Mouse (Mus musculus): Measurements from ENCODE around the gene Atg9b. TPM values are rescaled to one million over a fixed set of nuclear protein-coding genes. Genes with fewer than 3 reads are reported as not detected.

Gene Atg9b
- polyA plus RNA-seq, 1 experiment: 0.89 TPM

DNA sequence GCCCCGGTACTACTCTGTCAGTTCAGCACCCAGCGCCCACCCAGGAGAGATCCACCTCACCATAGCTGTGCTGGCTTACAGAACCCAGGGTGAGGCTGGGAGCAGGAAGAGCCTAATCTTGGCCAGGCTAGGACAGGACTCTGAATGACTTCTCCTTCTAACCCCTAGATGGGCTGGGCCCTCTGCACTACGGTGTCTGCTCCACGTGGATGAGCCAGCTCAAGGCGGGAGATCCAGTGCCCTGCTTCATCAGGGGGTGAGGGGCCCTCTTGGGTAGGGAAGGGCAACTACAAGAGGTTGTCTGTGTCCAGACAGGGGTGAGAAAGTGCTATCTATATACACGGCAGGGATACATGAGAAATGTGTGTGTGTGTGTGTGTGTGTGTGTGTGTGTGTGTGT is 10.5 kb downstream of the Atg9b start:
- no peak for TF ChIP-seq CTCF (conservative IDR thresholded peaks at IDR 0.05; ENCODE audit: insufficient read depth, insufficient read length, low read depth, low read length)
- TF ChIP-seq POLR2A (IDR thresholded peaks at IDR 0.05; ENCODE audit: low read depth, low read length): no peak
- Histone ChIP-seq H3K4me3 (ENCODE audit: insufficient read depth, low read depth, low read length) (no peak overlapping the region), H3K36me3 (ENCODE audit: control insufficient read depth, insufficient read depth, low read length) (no peaks in the 10 kb centered on the region)

DNA sequence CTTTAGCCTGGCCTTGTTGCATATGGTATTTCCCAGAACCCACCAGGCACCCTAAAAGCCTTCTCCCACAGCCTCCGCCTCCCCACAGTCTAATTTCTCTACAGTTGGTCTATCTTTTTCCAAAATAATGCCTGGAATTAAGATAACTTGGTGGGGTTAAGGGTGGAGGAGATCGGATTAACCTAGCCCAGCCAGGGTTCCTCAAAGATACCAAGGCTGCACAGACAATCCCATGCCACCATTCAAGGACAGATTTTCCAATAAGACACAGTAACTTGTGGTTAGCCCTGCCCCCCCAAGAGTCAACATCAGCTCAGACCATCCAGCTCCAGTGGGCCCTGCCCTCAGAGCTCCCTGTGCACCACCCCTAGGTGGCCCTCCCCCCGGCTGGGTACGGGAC is 11.4 kb downstream of the Atg9b start:
- Histone ChIP-seq H3K4me1 (ENCODE audit: control insufficient read depth, insufficient read depth, low read length) (peaks cover 8% of the 10 kb centered on the region; the same call in 1 of the 2 replicates), H3K4me3 (ENCODE audit: insufficient read depth, low read depth, low read length) (no peak overlapping the region), H3K27ac (ENCODE audit: insufficient read depth, low read depth, low read length) (no peak overlapping the region), H3K27me3 (replicated peaks; ENCODE audit: control insufficient read depth, insufficient read depth, low read length) (no peaks in the 10 kb centered on the region), H3K36me3 (ENCODE audit: control insufficient read depth, insufficient read depth, low read length) (no peaks in the 10 kb centered on the region)
- TF ChIP-seq CTCF (conservative IDR thresholded peaks at IDR 0.05; ENCODE audit: insufficient read depth, insufficient read length, low read depth, low read length) (no peak), POLR2A (IDR thresholded peaks at IDR 0.05; ENCODE audit: low read depth, low read length) (no peak)
- DNase-seq: no peak
- 92% methylated on average over 4 of the region's 4 CpGs for WGBS

More for the DNA sequence above, 10.5 kb downstream of the Atg9b start:
- Histone ChIP-seq H3K27me3 (replicated peaks; ENCODE audit: control insufficient read depth, insufficient read depth, low read length) (no peaks in the 10 kb centered on the region), H3K4me1 (ENCODE audit: control insufficient read depth, insufficient read depth, low read length) (peaks cover 8% of the 10 kb centered on the region; the same call in 1 of the 2 replicates), H3K27ac (ENCODE audit: insufficient read depth, low read depth, low read length) (no peak overlapping the region)
- WGBS: 79% methylated on average over 6 of the region's 6 CpGs
- no peak for DNase-seq

DNA sequence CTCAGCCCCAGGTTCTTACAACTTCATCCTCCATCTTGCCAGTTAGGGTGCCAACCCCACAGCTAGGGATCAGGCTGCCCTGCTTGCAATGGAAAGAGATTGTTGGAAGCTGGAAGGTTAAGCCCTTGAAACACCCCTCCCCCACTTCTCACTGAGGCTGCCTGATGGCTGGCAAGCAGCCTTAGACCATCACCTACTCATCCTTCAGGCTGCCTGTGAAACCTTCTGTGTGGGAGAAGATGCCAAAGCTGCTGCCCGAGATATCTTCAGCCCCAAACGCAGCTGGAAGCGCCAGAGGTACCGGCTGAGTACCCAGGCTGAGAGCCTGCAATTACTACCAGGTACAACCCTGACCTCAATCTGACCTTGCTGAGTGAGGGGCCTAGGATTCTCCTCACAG is 12.4 kb downstream of the Atg9b start:
- H3K4me1 ChIP-seq (ENCODE audit: control insufficient read depth, insufficient read depth, low read length): peaks cover 5% of the 10 kb centered on the region; the same call in 1 of the 2 replicates
- H3K4me3 ChIP-seq (ENCODE audit: insufficient read depth, low read depth, low read length): no peak overlapping the region
- no peaks in the 10 kb centered on the region for H3K27me3 ChIP-seq (replicated peaks; ENCODE audit: control insufficient read depth, insufficient read depth, low read length)
- TF ChIP-seq POLR2A (IDR thresholded peaks at IDR 0.05; ENCODE audit: low read depth, low read length) (no peak), CTCF (conservative IDR thresholded peaks at IDR 0.05; ENCODE audit: insufficient read depth, insufficient read length, low read depth, low read length) (no peak)
- no peak overlapping the region for H3K27ac ChIP-seq (ENCODE audit: insufficient read depth, low read depth, low read length)
- no peak for DNase-seq
- H3K36me3 ChIP-seq (ENCODE audit: control insufficient read depth, insufficient read depth, low read length): no peaks in the 10 kb centered on the region
- WGBS: 79% methylated on average over 4 of the region's 4 CpGs

DNA sequence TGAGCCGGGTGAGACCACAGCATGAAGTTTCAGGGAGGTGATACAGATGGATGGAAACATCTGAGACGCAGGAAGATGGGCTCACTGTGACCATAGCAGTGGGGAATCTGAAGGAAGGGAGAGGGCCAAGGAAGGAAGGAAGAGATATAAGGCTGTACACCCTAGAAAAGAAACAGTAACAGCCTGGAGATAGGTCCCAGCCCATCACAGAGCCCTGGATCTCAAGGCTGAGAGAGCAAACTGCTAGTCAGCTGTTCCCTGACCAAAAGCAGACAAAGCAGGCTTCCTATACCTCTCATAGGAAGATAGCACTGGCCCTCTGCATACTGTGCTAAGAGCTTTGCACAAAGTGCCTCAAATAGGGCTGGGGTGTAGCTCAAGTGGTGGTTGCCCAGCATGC is 13.2 kb downstream of the Atg9b start:
- 89% methylated on average over 2 of the region's 2 CpGs for WGBS
- peaks cover 2% of the 10 kb centered on the region; the same call in 1 of the 2 replicates for H3K4me1 ChIP-seq (ENCODE audit: control insufficient read depth, insufficient read depth, low read length)
- H3K27me3 ChIP-seq (replicated peaks; ENCODE audit: control insufficient read depth, insufficient read depth, low read length): no peaks in the 10 kb centered on the region
- no peak for DNase-seq
- no peak overlapping the region for H3K4me3 ChIP-seq (ENCODE audit: insufficient read depth, low read depth, low read length)
- no peaks in the 10 kb centered on the region for H3K36me3 ChIP-seq (ENCODE audit: control insufficient read depth, insufficient read depth, low read length)
- no peak overlapping the region for H3K27ac ChIP-seq (ENCODE audit: insufficient read depth, low read depth, low read length)
- TF ChIP-seq CTCF (conservative IDR thresholded peaks at IDR 0.05; ENCODE audit: insufficient read depth, insufficient read length, low read depth, low read length) (no peak), POLR2A (IDR thresholded peaks at IDR 0.05; ENCODE audit: low read depth, low read length) (no peak)

DNA sequence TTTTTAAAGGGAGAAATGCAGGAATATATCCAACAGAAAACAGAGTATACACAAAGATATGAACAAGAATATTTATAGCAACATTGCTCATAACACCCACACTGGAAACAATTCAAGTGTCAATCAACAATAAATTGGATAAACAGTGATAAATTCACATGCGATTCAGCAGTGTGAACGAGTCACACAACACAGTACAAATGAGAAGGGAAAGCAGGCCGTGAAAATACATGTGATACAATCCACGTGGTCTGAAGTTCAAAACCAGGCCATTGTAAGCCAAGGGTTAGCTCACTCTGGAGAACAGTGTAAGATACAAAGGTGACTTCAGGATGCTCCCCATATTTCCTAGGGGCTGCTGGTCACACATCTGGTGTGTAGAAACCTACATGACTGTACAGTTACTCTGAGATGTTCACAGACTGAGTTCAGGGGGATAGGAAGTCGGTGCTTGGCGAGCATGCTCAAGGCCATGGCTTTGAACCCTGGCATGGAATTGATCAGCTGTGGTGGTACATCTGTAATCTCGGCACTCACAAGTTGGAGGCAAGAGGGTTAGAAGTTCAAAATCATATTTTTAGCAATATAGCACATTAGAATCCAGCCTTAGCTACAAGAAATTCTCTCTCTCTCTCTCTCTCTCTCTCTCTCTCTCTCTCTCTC is 17.1 kb downstream of the Atg9b start:
- WGBS: 65% methylated on average over 7 of the region's 7 CpGs
- DNase-seq: no peak
- Histone ChIP-seq H3K27ac (ENCODE audit: insufficient read depth, low read depth, low read length) (no peak overlapping the region), H3K36me3 (ENCODE audit: control insufficient read depth, insufficient read depth, low read length) (no peaks in the 10 kb centered on the region), H3K4me1 (ENCODE audit: control insufficient read depth, insufficient read depth, low read length) (no peaks in the 10 kb centered on the region), H3K27me3 (replicated peaks; ENCODE audit: control insufficient read depth, insufficient read depth, low read length) (no peaks in the 10 kb centered on the region), H3K4me3 (ENCODE audit: insufficient read depth, low read depth, low read length) (no peak overlapping the region)
- TF ChIP-seq POLR2A (IDR thresholded peaks at IDR 0.05; ENCODE audit: low read depth, low read length) (no peak), CTCF (conservative IDR thresholded peaks at IDR 0.05; ENCODE audit: insufficient read depth, insufficient read length, low read depth, low read length) (no peak)

DNA sequence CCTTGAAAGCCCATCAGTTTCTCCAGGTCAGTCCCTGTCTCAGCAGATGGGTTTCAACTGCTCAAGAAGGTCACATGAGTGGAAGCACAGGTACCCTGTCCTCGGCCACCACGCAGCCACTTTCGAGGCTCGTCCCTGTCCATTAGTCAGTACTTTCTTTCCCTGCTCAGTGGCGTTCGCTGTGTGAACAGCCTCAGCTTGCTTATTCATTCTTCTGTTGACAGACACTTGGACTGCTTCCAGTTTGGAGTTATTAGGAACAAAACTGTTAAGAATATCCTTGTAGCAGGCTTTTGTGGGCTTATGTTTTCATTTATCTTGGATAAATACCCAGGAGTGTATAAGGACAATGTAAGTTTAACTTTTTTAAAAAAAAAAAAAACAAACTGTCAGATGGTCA is 17.7 kb downstream of the Atg9b start:
- Histone ChIP-seq H3K4me3 (ENCODE audit: insufficient read depth, low read depth, low read length) (no peak overlapping the region), H3K4me1 (ENCODE audit: control insufficient read depth, insufficient read depth, low read length) (no peaks in the 10 kb centered on the region), H3K36me3 (ENCODE audit: control insufficient read depth, insufficient read depth, low read length) (no peaks in the 10 kb centered on the region), H3K27me3 (replicated peaks; ENCODE audit: control insufficient read depth, insufficient read depth, low read length) (no peaks in the 10 kb centered on the region), H3K27ac (ENCODE audit: insufficient read depth, low read depth, low read length) (no peak overlapping the region)
- DNase-seq: peak; percentile 12
- TF ChIP-seq POLR2A (IDR thresholded peaks at IDR 0.05; ENCODE audit: low read depth, low read length) (no peak), CTCF (conservative IDR thresholded peaks at IDR 0.05; ENCODE audit: insufficient read depth, insufficient read length, low read depth, low read length) (no peak)
- 46% methylated on average over 6 of the region's 6 CpGs for WGBS

DNA sequence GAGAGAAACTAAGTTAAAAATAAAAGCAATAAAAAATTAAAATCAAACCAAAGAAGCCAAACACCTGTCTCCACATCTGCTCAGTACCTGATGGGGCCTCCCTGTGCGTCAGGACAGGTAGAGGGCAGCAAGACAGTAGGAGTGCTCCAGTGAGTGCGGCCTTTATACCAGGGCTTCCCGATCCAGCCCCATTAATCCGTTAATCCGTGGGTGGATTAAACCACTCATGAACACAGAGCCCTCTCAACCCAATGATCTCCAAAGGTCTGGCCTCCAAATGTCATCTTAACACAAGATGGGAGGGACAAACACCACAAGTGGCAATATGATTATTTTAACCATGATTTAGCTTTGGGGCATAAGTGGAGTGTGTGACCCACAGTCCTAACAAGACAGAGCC is 18.1 kb downstream of the Atg9b start:
- TF ChIP-seq CTCF (conservative IDR thresholded peaks at IDR 0.05; ENCODE audit: insufficient read depth, insufficient read length, low read depth, low read length) (no peak), POLR2A (IDR thresholded peaks at IDR 0.05; ENCODE audit: low read depth, low read length) (no peak)
- H3K4me3 ChIP-seq (ENCODE audit: insufficient read depth, low read depth, low read length): no peak overlapping the region
- no peaks in the 10 kb centered on the region for H3K36me3 ChIP-seq (ENCODE audit: control insufficient read depth, insufficient read depth, low read length)
- 83% methylated on average over 5 of the region's 5 CpGs for WGBS
- no peak for DNase-seq
- H3K27ac ChIP-seq (ENCODE audit: insufficient read depth, low read depth, low read length): no peak overlapping the region
- no peaks in the 10 kb centered on the region for H3K27me3 ChIP-seq (replicated peaks; ENCODE audit: control insufficient read depth, insufficient read depth, low read length)
- H3K4me1 ChIP-seq (ENCODE audit: control insufficient read depth, insufficient read depth, low read length): no peaks in the 10 kb centered on the region
